Mouse (Mus musculus): ENCODE measurements around the gene Aebp2.

Aebp2 gene

DNA sequence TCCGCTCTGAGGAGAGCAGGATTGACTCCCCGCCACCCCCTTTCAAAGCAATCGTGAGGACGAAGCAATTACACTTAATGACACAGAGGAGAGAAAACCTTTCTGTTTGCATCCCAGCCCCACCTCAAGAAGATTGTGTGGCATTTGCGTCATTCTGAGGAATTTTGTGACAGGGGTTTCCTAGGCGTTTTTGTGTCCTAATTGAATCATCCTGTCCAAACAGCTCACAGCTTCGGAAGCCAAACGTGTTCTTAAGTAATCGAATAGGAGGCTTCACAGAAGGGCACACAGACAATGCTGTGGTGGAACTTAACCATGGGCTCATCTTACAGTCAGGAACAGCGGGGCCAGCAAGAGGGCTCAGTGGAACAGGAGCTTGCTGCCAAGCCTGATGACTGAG lies 15.9 kb upstream of the Aebp2 start:
- in situ Hi-C loops (cut with MboI), result no loop called here

DNA sequence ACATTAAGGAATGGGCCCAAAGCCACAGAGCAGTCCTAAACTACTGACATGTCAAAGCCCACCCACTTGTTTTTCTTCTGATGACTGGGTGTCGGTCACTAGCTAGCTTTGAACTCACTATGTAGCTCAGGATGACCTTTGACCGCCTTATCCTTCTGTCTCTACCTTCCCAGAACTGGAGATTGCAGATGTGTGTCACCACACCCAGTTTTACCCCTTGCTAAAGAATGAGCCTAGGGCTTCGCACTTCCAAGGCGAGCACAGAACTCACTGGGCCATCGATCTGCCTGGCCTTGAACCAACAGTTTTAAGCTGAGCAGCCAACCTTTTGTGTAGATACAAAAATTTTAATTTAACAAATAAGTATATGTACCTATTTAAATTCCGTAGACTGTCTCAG lies 13.8 kb upstream of the Aebp2 start:
- in situ Hi-C loops (cut with MboI), result no loop called here

- in situ Hi-C loops (cut with MboI), result no loop called here
Observed at GRCm38 (mm10) chr6:140609533-140609932, 12.9 kb upstream of the Aebp2 start.

GRCm38 (mm10) chr6:140610117-140610516 lies 12.3 kb upstream of the Aebp2 start:
- in situ Hi-C loops (cut with MboI), result no loop called here

DNA sequence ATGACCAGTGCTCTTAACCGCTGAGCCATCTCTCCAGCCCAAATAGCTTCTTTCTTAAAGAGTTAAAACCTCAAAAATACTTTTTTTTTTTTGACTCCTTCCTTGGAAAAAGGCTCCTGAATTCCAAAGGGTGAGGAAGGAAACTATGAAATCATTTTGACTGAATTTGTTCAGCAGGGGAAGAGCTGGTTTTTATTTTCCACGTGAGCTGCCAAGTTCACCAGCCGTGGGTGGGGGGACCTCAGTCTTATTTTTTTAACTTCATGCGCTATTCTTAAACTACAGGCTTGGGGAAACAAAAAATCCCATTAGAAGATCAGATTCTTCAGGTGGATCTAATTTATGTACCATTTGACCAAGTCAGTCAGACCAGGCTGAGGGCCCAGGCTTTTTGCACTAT lies 11.2 kb upstream of the Aebp2 start:
- in situ Hi-C loops (cut with MboI), result no loop called here

- in situ Hi-C loops (cut with MboI), result no loop called here
Observed at GRCm38 (mm10) chr6:140611893-140612473, 10.5 kb upstream of the Aebp2 start.

DNA sequence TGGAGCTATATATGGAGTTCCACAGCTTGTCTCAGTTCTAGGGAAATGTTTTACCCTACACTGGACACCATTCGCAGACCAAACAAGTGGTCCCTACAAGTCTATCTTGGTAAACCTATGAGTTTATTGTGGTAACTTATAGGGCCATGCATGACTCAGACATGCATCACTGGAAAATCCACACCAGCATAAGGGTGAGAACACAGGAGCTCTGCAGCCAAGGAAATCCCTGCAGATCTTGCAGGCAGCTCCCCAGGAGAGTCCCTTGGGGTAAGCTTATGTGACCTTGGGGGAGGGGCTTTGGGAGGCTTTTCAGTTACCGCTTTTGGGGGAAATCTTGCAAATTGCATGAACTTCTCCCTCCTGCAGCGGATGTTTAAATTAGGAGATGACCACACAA lies 8.6 kb upstream of the Aebp2 start:
- in situ Hi-C loops (cut with MboI), result no loop called here

- in situ Hi-C loops (cut with MboI), result no loop called here
Observed at GRCm38 (mm10) chr6:140614711-140615110, 7.8 kb upstream of the Aebp2 start.

- in situ Hi-C loops (cut with MboI), result no loop called here
Observed at GRCm38 (mm10) chr6:140620531-140621349, 1.7 kb upstream of the Aebp2 start.

DNA sequence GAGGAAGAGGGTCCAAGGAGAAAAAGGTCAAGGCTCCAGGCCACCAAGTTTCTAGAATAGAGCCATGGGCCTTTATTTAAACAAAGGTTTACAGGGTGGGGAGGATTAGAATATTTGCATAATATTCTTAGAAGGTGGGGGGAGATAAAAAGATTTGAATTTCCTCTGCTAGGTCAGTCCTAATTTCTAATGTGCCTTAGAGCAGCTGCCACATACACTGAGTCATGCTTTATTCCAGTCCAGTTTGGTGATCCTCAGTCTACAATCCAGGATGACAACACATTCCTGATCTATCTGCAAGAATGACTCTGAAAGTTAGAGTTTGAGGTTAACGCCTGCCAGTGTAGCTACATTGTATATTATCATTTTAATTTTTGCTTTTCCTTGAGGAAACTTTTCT lies 841 bp upstream of the Aebp2 start:
- in situ Hi-C loops (cut with MboI), result no loop called here

DNA sequence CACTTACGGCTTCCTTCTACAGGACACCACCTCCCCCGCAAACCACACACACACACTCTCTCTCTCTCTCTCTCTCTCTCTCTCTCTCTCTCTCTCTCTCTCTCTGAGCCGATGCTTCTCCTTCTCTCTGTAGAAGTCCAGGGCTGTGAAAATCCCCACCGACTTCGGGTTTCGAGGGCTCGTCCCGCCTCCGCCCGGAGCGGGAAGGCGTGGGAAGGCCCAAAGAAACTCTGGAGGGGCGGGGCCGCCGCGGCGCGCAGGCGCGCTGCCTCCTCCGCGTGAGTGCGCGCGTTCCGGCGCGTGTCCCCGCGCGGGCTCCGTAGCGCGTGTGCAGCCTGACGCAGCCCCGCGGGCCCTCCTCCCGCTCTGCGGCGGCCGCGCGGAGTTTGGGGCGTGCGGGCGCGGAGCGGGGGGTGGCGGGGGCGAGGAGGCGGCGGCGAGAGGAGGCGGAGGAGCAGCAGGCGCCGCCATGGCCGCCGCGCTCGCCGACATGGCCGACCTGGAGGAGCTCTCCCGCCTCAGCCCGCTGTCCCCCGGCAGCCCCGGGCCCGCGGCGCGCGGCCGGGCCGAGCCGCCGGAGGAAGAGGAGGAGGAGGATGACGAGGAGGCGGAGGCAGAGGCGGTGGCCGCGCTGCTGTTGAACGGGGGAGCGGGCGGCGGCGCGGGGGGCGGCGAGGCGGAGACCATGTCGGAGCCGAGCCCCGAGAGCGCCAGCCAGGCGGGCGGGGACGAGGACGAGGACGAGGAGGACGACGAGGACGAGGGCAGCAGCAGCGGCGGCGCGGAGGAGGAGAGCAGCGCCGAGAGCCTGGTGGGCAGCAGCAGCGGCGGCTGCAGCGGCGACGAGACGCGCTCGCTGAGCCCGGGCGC lies 998 bp downstream of the Aebp2 start:
- in situ Hi-C loops (cut with MboI), result no loop called here

DNA sequence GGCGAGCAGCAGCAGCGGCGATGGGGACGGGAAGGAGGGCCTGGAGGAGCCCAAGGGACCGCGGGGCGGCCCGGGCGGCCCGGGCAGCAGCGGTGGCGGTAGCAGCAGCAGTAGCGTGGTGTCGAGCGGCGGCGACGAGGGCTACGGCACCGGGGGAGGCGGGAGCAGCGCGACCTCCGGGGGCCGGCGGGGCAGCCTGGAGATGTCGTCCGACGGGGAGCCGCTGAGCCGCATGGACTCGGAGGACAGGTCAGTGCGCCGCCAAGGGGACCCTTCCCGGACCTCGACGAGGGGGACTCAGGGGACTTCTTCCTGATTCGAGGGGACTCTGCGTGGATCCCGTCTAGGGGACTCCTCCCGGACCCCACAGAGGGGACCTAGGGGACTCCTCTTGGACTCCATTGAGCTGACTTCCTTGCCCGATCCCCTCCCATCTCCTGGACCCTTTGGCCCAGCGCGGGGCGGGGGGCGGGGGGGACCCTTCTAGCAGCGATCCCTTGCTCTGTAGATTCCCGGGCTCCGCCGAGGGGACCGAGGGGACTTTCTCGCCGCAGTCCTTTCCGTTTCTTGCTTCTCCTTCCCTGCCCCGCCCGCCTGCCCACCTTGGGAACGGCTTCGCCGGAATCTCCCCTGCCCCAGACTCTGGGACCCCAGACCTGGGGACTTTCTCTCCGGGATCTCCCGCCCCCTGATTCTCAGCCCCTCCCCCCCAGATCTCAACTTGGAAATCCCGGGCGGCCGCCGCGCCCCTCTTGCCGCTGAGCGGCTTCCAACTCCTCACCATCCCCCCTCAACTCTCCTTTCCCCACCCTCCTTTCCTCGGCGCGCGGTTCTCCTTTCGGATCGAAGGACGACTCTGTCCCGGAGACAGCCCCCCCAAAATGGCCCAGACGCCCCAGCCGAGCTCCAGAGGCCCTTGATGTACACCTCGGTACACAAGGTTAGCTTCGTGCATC lies 1.9 kb downstream of the Aebp2 start:
- in situ Hi-C loops (cut with MboI), result no loop called here

DNA sequence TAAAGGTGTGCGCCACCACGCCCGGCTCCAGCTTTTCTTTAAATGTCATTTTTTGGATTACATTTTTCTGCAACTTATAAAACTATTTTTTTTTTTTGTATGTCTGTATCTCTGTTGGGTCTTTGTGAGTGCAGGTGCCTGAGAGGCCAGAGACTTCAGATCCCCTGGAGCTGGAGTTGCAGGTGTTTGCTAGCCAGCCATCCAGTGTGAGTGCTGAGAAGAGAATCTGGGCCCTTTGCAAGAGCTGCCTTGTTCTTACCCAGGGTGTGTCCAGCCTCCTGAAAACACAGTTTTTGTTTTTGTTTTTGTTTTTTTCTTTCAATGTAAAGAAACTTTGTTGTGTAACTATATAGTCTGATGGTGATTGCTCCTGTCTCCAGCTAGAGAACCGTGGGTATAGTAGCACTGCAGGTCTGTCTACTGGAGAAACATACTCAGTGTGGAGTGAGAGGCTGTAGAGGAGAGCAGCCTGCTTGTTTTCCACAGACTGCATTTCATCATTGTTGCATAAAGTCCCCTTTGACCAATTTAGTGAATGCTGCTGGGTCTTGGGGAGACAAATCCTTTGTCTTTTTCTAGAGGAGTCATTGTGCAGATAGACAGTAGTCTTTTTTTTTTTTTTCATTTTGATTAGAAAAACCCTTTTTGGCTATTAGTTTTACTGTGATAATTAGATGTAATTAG lies 6.9 kb downstream of the Aebp2 start:
- in situ Hi-C loops (cut with MboI), result no loop called here

DNA sequence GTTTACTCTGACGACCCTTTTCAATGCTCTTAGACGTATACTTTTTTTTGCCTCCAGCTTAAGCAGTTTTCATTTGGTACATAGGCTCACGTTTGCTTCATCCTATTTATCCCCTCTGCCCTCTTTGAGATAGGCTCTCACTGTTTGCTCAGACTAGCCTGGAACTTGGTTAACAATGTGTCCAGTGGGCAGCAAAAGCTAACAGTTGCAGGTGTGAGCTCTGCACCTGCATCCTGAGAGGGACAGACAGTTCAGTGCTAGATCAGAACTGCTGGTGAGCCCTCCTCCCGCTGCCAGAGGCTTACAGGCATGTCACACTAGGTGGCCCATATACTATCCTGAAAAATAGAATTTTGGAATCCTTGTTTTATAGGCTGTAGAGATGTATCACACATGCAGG lies 7.8 kb downstream of the Aebp2 start:
- in situ Hi-C loops (cut with MboI), result no loop called here

- in situ Hi-C loops (cut with MboI), result no loop called here
Observed at GRCm38 (mm10) chr6:140633616-140634015, 11.2 kb downstream of the Aebp2 start.

- in situ Hi-C loops (cut with MboI), result no loop called here
Observed at GRCm38 (mm10) chr6:140636290-140636689, 13.8 kb downstream of the Aebp2 start.

DNA sequence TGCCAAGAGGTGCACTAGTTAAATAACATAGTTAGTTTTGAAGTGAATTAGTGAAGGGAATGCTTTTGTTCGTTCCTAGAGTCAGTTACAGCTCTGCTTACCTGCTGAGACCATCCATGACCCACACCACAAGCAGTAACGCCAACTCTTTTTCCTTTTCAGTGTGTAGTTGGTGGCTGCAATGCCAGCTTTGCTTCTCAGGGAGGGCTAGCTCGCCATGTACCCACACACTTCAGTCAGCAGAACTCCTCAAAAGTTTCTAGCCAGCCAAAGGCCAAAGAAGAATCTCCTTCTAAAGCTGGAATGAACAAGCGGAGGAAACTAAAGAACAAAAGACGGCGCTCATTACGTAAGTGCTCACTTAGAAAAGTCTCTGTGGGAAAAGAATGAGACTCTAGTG lies 19.5 kb downstream of the Aebp2 start:
- in situ Hi-C loops (cut with MboI), result no loop called here

GRCm38 (mm10) chr6:140642655-140643054 lies 20.2 kb downstream of the Aebp2 start:
- in situ Hi-C loops (cut with MboI), result no loop called here

DNA sequence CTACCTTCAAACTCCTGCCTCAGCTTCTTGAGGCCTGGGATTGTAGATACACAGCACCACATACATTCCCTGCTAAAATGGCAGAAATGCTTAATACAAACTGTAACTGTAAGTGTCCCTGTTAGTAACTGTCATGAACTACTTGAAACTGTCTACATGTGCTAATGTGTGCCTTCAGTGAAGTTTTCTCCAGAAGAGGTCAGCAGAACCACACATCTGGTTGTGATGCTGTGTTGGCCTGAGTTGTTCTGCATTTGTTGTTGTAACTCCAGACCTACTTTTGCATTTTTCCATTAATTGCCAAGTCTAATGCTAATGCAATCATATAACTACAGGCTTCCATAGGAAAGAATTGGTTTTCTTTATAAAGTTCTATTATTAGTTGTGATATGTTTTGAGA lies 23.5 kb downstream of the Aebp2 start:
- in situ Hi-C loops (cut with MboI), result no loop called here

DNA sequence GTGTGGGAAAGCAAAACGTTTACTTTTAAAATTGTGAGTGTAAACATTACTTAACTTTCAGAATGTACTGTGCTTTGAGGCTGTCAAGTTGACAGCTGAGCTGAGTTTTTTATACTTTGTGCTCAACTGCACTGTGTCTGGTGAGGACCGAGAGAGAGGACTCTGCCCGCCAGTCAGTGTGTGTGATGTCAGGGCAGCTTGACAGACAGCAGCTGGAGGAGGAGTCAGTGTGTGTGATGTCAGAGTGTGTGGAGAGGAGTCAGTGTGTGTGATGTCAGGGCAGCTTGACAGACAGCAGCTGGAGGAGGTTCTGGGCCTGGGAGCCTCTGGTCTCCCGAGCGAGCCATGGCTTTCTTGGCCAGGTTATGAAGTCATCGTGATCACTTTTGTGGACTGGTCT lies 24.4 kb downstream of the Aebp2 start:
- in situ Hi-C loops (cut with MboI), result no loop called here

DNA sequence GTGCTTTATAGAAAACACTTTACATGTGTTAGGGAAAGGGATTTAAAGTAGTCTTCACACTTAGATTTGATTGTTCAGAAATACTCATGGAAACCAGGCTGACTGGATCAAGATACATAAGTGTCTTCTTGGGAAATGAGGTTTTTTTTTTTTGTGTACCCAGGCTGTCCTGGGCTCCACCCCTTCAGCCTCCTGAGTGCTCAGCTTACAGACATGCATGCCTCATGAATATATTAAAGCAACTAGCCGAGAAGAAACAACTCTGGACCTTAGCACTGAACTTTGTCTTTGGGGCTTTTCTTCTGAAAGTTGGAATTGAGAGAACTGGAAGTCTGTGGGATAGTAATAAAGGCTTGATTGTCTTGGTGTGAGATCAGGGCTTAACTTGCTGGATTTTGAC lies 27.3 kb downstream of the Aebp2 start:
- in situ Hi-C loops (cut with MboI), result no loop called here

Measured in mature B cell (primary cell).